Mouse (Mus musculus) liver (tissue): ENCODE measurements at regions not wholly inside any gene's neighbourhood (a gene's known extent, or its start where the extent isn't known, plus 50 kb on each side); places are given as distances from the start of the nearest gene placed in this dataset.
A peak's percentile ranks its signal among the peaks of the same experiment; 100 is the strongest.

Experiments
- DNase-seq: peaks from one replicate; pipeline ENCODE4 v3.0.0-alpha.2; 2020; ENCODE audit warnings: mixed read lengths

GRCm38 (mm10) chr8:12151679-12152078 lies 126.9 kb upstream of the A230072I06Rik start:
- DNase-seq: no peak

DNA sequence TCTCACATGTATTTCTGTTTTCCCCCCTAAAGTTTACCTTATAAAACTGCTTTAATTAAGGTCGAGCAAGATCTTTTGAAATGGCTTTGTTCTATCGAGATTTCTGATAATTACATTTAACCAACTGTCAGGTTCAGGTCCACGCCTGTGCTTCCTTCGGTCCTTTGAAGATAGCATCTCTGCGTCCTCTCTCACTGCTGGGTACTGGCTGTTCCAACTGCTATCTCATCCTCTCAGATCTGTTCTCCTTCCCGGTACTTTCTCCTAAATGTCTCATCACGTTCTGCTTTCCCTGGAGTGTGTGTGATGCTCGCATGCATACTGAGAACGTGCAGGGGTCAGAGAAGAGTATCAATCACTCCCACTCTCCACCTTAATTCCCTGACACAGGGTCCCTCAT lies 125.8 kb upstream of the A230072I06Rik start:
- no peak for DNase-seq

DNA sequence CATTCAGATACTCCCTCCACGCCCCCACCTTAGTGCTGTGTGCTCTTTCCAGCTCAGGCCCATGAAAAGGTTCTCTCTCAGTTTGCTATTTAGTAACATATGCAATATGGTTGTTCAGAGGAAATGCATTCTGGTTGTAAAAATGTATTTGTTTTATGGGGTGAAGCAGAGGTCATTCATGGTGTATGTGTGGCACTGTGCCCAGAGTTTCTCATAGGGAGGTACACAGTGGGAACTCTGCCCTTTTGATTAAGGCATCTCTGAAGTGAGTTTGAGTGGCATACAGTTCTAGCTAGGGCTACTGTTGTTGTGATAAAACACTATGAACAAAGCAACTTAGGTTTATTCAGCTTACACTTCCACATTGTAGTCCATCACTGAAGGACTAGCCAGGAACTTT lies 121.7 kb upstream of the A230072I06Rik start:
- DNase-seq: no peak

DNA sequence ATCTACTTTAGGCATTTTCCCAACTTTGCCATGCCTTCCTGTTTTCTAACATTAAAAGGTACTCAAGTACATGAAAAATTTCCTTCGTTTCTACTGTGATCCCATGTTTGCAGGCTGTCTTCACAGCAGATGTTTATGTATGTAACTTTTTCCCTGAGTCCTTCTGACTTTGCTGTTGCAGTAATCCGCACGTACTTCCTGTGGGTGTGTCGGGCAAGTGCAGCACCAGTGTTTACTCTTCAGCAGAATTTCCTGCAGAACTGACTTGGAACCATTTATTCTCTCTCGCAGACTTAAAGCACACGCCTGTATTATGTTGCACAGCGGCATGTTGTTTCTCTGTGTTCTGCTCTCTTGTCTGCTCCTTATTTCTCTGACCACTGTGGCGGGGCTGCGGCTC lies 120.4 kb upstream of the A230072I06Rik start:
- no peak for DNase-seq

DNA sequence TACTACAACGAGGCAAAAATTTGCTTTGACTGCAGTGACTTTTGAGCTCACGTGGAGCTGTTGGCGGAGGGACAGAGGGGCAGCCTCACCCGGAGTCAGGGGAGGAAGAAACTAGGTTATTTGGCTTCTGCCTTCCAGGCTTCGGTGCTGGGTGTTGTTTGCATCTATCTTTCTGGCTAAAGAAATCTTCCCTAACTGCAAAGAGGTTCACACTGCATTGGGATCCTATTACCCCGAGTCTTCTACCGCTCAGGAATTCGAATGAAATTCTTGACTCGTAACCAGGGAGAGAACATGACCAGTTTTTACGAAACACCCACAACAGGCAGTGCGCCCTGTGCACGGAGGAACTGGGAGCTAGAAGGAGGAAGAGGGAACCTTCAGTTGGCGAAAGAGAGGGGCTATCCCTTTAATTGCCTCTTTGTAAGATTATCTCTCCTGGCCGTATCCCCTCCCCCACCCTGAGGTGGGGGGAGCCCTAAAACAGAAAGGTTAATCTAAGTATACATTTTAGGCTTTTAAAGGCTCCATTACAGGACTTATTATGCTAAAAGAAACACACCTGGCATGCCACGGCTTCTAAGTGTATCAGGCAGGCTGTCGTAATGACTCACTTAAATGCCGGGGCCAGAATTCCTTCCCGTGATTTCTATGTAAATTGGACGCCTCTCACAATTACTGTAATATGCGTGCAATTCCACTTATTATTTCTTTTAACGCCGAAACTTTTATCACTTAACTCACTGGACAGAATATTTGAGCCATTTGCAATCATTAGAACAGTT lies 115.5 kb upstream of the A230072I06Rik start:
- DNase-seq: no peak

DNA sequence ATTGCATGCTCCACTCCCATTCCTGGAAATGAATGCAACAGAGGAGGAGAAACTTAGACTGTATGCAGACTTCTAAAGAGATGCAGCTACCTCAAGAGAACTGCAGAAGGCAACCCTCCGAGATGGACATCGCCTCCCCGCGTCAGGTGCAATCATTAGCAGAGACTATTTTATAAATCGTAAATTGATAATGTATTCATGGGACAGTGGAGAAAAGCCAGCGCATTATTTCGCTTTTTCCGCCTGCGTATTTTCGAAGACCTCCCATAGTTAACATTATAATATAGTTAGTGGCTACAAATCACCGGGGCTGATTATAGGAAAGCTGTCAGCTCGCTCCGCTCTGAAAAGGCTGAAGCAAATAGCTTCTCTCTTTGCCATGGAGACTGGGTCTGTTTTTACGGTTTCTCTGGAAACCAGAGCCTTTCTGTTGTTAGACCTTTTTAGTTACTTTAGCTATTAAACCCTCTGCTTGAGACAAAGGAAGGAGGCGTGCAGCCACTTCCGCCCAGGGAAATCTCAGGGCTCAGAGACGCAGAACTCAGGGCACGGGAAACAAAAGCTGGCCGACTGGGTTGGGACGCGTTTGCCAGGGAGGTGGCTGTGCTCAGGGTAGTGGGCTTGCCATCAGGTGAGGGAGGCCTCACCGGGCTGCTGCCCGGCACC lies 113.0 kb upstream of the A230072I06Rik start:
- DNase-seq: no peak

GRCm38 (mm10) chr8:12171788-12172187 lies 106.8 kb upstream of the A230072I06Rik start:
- no peak for DNase-seq

DNA sequence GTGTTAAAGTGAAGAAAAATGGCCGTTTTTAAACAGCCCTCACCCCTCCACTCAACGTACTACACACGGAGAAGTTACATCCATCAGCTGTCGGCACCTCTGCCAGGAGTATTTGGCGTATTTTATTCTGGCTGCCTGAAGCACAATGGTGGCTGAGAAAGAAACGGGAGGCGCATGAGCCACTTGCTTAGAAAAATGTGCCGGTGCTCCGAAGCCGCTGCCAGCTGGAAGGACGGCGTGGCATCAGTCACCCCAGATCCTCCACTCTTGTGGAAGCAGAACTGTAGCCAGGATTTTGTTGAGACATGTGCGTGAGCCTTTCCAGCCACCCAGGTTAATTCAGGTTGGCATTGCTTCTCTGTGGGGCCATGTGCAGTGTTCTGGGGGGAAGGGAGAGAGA lies 103.1 kb upstream of the A230072I06Rik start:
- DNase-seq: no peak

- no peak for DNase-seq
These were observed 94.0 kb upstream of the A230072I06Rik start for GRCm38 (mm10) chr8:12184666-12185065.

DNA sequence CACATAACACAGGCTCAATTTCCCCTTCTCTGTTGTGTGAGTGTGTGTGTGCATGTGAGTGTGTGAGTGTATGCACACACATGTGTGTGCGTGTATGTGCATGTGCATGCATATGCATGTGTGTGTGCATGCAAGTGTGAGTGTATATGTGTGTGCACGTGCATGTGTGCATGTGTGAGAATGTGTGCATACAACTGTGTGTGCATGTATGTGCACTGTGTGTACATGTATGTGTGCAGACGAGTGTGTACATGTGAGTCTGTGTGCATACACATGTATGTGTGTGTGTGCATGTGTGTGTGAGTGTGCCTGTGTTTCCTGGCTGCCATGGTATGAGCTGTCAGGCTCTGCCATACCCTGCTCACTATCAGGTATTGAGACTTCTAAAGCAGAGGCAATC lies 91.3 kb upstream of the A230072I06Rik start:
- DNase-seq: no peak

- no peak for DNase-seq
These were observed 90.2 kb upstream of the A230072I06Rik start for GRCm38 (mm10) chr8:12188451-12188850.

DNA sequence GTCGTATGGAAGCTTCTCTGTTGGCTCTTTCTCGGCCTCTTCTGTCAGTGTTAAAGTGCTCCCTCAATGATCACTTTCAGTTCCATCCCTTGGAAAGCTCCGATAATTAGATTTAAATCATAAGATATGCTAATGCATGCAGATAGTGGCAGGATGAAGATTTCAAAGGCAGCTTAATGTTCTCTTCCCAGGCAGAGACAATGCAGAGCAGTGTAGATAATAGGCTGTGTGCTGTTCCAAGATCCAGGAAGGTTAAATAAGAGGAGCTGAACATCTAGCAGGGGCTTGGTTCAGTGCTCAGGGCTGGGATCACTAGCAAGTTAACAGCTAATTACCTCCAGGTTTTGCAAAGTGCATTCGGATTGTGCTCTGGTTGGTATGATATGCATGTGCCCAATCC lies 89.7 kb upstream of the A230072I06Rik start:
- no peak for DNase-seq

DNA sequence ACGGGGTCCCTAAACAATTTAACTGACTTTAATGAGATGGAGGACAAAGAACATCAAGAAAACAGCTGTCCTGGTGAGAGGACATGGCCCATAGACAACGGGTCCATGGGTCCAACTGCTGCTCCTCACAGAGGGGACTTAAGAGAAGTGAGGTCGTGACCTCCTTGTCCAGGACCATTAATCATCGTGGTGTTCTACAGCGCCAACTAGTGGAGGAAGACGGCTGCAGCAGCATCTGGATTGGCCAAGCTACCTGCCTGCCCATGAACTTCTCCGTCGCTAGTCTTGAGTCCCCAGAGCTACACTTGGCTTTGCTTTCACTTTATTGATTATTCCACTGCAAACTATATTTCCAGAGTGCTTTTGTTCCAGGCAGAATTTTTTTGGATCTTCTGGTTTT lies 86.6 kb upstream of the A230072I06Rik start:
- peak; percentile 38 for DNase-seq

GRCm38 (mm10) chr8:12205909-12206308 lies 72.7 kb upstream of the A230072I06Rik start:
- DNase-seq: no peak

GRCm38 (mm10) chr8:12207412-12207811 lies 71.2 kb upstream of the A230072I06Rik start:
- DNase-seq: no peak

DNA sequence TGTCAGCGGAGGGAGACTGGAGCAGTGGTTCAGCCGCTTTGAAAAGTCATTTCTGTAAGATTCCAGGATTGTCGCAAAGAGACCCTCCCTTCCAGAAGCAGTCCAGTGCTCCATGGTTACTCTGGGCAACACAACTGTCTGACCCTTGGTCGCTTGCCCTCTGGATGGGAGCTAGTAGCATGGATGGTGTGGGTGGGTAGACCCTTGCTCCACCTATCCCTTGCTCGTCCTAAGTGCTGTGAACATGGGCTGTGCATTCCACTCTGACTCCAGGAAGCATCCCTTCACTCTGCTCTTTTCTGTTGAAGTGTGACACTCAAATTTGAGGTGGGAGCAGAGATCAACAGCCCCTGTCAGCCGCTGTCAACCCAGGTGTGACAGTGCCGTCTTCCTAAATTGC lies 64.8 kb upstream of the A230072I06Rik start:
- DNase-seq: no peak

DNA sequence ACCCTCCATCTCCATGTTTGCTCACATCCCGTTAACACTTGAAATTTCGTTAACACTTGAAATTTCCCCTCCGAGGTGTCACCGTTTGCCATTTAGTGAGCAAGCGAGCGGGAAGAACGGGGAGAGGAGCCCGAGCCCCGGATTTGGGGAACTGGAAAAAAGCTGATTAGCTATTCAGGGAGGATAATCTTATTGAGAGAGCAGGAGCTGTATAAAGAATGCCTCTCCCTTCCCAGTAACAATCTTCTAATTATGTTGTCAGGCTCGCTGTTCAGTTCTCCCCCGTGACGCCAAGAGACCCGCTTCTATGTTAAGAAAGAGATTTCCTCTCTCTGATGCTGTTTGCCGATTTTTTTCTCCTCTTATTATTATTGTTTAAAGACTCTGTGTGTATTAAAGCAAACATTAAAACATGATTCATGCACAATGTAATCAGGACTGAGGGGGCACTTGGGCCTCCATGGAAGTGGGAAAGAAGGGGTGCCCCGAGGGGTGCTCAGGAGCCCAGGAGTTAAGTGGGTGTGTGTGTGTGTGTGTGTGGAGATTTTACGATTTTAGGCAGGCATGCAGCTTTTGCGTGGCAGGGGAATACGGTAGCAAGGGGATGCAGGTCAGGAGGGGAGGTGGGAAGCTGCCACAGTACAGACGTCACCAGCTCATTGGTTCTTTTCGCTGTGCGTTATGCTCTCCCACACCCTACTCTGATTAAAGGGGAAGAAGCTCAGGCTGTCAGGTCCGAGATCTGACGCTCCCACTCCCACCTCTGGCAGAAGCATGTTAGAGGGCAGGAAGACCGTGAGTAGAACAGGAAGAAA lies 64.2 kb upstream of the A230072I06Rik start:
- DNase-seq: no peak

DNA sequence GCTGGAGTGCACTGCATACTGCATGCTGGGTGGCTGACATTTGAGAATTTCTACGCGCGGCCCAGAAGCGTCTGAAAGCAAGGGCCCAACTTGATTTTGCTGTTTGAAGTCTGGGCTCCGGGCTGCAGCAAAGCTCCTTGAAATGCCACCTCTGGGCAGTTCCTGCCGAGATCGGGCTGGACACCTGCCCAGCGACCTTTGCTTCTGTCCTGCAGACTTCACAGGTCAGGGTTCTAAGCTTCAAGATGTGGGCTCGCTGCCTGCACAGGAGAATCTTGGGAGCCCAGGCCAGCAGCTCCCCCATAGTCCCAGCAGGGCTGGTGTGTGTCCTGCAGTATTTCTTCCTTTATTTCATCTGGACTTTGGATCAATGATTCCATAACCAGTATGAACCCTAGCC lies 57.1 kb upstream of the A230072I06Rik start:
- DNase-seq: no peak

- DNase-seq: no peak
These were observed 55.2 kb upstream of the A230072I06Rik start for GRCm38 (mm10) chr8:12223376-12223775.
